Mouse (Mus musculus): ENCODE measurements around the gene Grid2.

- no peak for TF ChIP-seq GATA1 (IDR thresholded peaks at IDR 0.05; ENCODE audit: low read length)
- no peak for TF ChIP-seq TAL1 (IDR thresholded peaks at IDR 0.05; ENCODE audit: low read length)
These were observed 1448.0 kb downstream of the Grid2 start for GRCm38 (mm10) chr6:64703659-64704058.

Measured in erythroblast, embryonic 14.5 days (primary cell).